Mouse (Mus musculus) limb, embryonic 13.5 days (tissue): ENCODE data around the gene Myo18a. TPM values are rescaled to one million over a fixed set of nuclear protein-coding genes. Genes with fewer than 3 reads are reported as not detected.

Experiments used
- ATAC-seq: fragments of 200-750 bp; cut with Nextera tagmentation; 2 replicates; pipeline ENCODE4 v1.8.0; 2017; ENCODE audit warnings: low read depth, moderate number of reproducible peaks, moderate TSS enrichment; ENCODE audit not compliant: low FRiP score
- H3K27ac ChIP-seq: fragments of 300-500 bp; sonication (generic); 2 replicates; pipeline ENCODE4 v1.5.1; 2015; ENCODE audit warnings: inconsistent platforms, mild to moderate bottlenecking, moderate library complexity
- H3K27me3 ChIP-seq: fragments of 300-500 bp; sonication (generic); 2 replicates; pipeline ENCODE4 v1.6.1; 2015; ENCODE audit warnings: mild to moderate bottlenecking, inconsistent platforms
- H3K36me3 ChIP-seq: fragments of 300-500 bp; sonication (generic); 2 replicates; pipeline ENCODE4 v1.6.1; 2015; ENCODE audit warnings: inconsistent platforms, mild to moderate bottlenecking, moderate library complexity
- H3K4me1 ChIP-seq: fragments of 300-500 bp; sonication (generic); 2 replicates; pipeline ENCODE4 v1.6.1; 2015; ENCODE audit warnings: inconsistent platforms
- H3K4me2 ChIP-seq: fragments of 300-500 bp; sonication (generic); replicated peaks from 2 replicates; pipeline ENCODE4 v1.6.1; 2015; ENCODE audit warnings: inconsistent platforms, mild to moderate bottlenecking, moderate library complexity
- H3K4me3 ChIP-seq: fragments of 300-500 bp; sonication (generic); 2 replicates; pipeline ENCODE4 v1.5.1; 2015; ENCODE audit warnings: moderate library complexity, mild to moderate bottlenecking, inconsistent platforms
- H3K9ac ChIP-seq: fragments of 300-500 bp; sonication (generic); 2 replicates; pipeline ENCODE4 v1.6.1; 2015; ENCODE audit warnings: mild to moderate bottlenecking, inconsistent platforms
- H3K9me3 ChIP-seq: fragments of 300-500 bp; sonication (generic); 2 replicates; pipeline ENCODE4 v1.6.1; 2016; ENCODE audit warnings: inconsistent platforms
- WGBS: fragments of 180-500 bp; shearing (Covaris S2); methylation state at CpG from one replicate; pipeline ENCODE4 v1.1.7; 2015; 5-methylcytosine and 5-hydroxymethylcytosine counted together
- polyA plus RNA-seq: library from polyadenylated mRNA; unstranded; fragments of >200 nt; fragmentation: Nextera tagmentation; extraction: Ambion mirVana; gene quantifications from 2 replicates; pipeline ENCODE4 v1.2.1, GENCODE M21; 2015

Myo18a gene
- polyA plus RNA-seq, 1 experiment from 2014 or later, result 40.5 TPM

DNA sequence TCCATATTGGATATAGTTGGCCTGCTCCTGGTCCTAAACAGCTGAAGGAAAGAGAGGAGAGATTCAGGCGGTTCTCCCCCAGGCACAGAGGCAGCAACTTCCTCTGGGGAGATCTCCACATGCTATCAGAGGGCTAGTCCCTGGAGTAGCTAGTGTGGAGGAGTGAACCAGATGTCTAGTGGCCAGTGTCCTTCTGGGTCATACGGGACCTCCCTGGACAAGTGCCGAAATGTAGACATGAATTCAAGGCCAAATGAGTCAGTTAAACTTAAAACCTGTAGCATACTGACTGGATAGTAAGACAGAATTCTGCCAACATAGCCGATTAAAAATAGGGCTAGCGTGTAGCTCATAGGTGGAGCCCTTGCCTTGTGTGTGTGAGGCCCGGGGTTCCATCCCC lies 43.8 kb downstream of the Myo18a start:
- Histone ChIP-seq H3K9ac (no peak overlapping the region), H3K4me1 (0 out of 2 replicates have a peak, but pooled peaks cover 6% of the 10 kb centered on the region), H3K4me2 (no peak overlapping the region), H3K36me3 (peaks cover under 1% of the 10 kb centered on the region; the same call in 1 of the 2 replicates), H3K27ac (no peak overlapping the region), H3K9me3 (no peaks in the 10 kb centered on the region), H3K27me3 (no peaks in the 10 kb centered on the region), H3K4me3 (no peak overlapping the region)
- ATAC-seq, result no peak
- WGBS, result 86% methylated on average over 6 of the region's 6 CpGs

GRCm38 (mm10) chr11:77808051-77808465 lies 45.0 kb downstream of the Myo18a start:
- no peak overlapping the region for H3K4me3 ChIP-seq
- no peak overlapping the region for H3K9ac ChIP-seq
- no peak for ATAC-seq
- no peak overlapping the region for H3K4me2 ChIP-seq
- H3K4me1 ChIP-seq, result 0 out of 2 replicates have a peak, but pooled peaks cover 6% of the 10 kb centered on the region
- no peak overlapping the region for H3K27ac ChIP-seq
- WGBS, result 44% methylated on average over 5 of the region's 5 CpGs
- H3K27me3 ChIP-seq, result no peaks in the 10 kb centered on the region
- H3K9me3 ChIP-seq, result no peaks in the 10 kb centered on the region
- peaks cover 11% of the 10 kb centered on the region for H3K36me3 ChIP-seq

DNA sequence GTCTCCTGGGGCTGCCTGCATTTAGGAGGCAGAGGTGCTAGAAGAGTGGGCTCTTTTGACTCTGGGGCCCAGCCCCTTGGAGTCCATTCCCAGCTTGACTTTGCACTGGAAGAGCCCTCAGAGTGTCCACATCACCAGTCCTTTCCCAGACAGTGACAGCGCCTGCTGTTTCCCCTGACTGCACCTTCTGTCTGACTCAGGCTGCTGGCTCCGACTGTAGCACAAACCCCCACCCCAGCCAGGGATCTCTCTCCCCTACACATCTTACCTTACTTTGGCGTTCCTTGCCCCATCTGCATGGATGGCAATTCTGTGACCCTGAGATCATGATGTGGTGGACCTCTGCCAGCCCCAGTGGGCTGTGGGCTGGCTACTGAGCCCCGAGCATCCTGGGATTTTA lies 46.2 kb downstream of the Myo18a start:
- Histone ChIP-seq H3K9ac (no peak overlapping the region), H3K4me1 (0 out of 2 replicates have a peak, but pooled peaks cover 6% of the 10 kb centered on the region), H3K27ac (no peak overlapping the region), H3K36me3 (peaks cover 11% of the 10 kb centered on the region), H3K9me3 (no peaks in the 10 kb centered on the region), H3K4me3 (no peak overlapping the region), H3K4me2 (no peak overlapping the region), H3K27me3 (no peaks in the 10 kb centered on the region)
- WGBS, result 82% methylated on average over 4 of the region's 4 CpGs
- no peak for ATAC-seq

GRCm38 (mm10) chr11:77810018-77810417 lies 47.0 kb downstream of the Myo18a start:
- Histone ChIP-seq H3K4me1 (0 out of 2 replicates have a peak, but pooled peaks cover 6% of the 10 kb centered on the region), H3K27me3 (no peaks in the 10 kb centered on the region), H3K9me3 (no peaks in the 10 kb centered on the region), H3K36me3 (peaks cover 11% of the 10 kb centered on the region), H3K9ac (no peak overlapping the region), H3K4me3 (no peak overlapping the region), H3K27ac (no peak overlapping the region), H3K4me2 (no peak overlapping the region)
- 89% methylated on average over 6 of the region's 6 CpGs for WGBS
- no peak for ATAC-seq

- H3K27me3 ChIP-seq, result no peaks in the 10 kb centered on the region
- ATAC-seq, result no peak
- no peak overlapping the region for H3K4me2 ChIP-seq
- H3K4me1 ChIP-seq, result no peaks in the 10 kb centered on the region
- H3K9me3 ChIP-seq, result no peaks in the 10 kb centered on the region
- H3K36me3 ChIP-seq, result peaks cover 27% of the 10 kb centered on the region
- no peak overlapping the region for H3K4me3 ChIP-seq
- WGBS, result 82% methylated on average over 2 of the region's 2 CpGs
- H3K9ac ChIP-seq, result no peak overlapping the region
- no peak overlapping the region for H3K27ac ChIP-seq
Observed at GRCm38 (mm10) chr11:77813969-77814368, 50.9 kb downstream of the Myo18a start.

DNA sequence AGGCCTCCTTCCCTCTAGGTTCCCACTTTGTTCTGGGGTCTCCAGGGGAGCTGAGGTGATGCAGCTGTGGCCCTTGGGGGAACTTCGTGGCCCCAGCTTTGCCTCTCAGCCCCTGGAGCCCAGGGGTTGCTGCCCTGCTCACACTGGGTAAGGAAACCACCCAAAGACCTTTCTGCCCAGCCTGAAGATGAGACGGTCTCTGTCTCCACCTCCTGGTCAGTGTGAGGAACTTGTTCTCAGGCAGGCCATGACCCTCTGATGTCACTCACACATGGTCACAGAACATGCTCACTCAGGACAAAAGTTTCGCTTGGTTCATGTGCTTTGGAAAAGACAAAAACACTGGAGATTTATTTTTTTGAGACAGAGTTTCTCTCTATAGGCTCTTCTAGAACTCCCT lies 53.0 kb downstream of the Myo18a start:
- Histone ChIP-seq H3K4me2 (no peak overlapping the region), H3K27me3 (no peaks in the 10 kb centered on the region), H3K4me1 (no peaks in the 10 kb centered on the region), H3K36me3 (peaks cover 45% of the 10 kb centered on the region), H3K9me3 (no peaks in the 10 kb centered on the region), H3K27ac (no peak overlapping the region), H3K4me3 (no peak overlapping the region), H3K9ac (no peak overlapping the region; the same call in 1 of the 2 replicates)
- 27% methylated on average over 3 of the region's 3 CpGs for WGBS
- 0 out of 2 replicates have a peak, but pooled peaks have one; percentile 54 for ATAC-seq

DNA sequence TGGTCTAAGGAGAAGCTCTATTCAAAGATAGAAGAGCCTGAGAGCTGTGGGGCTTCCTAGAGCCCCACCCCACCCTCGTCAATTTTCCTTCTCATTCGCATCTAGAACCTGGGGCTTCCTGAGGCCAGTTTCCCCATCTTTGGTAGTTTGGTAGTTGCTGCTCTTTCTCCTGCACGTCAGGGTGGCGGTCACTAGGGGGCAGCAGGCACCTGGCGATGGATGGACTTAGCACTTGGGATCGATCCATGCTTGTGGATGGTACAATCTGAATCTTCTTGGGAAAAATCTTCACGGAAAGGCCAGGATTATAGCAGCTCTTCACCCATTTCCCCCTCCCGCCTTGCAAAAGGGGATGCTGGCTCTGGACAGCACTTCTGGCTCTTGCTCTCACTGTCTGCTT lies 58.6 kb downstream of the Myo18a start:
- H3K9ac ChIP-seq, result no peak overlapping the region
- H3K36me3 ChIP-seq, result peaks cover 64% of the 10 kb centered on the region
- no peak for ATAC-seq
- 0 out of 2 replicates have a peak, but pooled peaks cover 6% of the 10 kb centered on the region for H3K4me1 ChIP-seq
- H3K9me3 ChIP-seq, result no peaks in the 10 kb centered on the region
- no peak overlapping the region for H3K27ac ChIP-seq
- H3K27me3 ChIP-seq, result no peaks in the 10 kb centered on the region
- no peak overlapping the region for H3K4me3 ChIP-seq
- H3K4me2 ChIP-seq, result no peak overlapping the region
- WGBS, result 17% methylated on average over 8 of the region's 8 CpGs

- 13% methylated on average over 7 of the region's 7 CpGs for WGBS
- H3K36me3 ChIP-seq, result peaks cover 63% of the 10 kb centered on the region
- no peak overlapping the region for H3K27ac ChIP-seq
- H3K9me3 ChIP-seq, result no peaks in the 10 kb centered on the region
- H3K4me3 ChIP-seq, result no peak overlapping the region
- H3K27me3 ChIP-seq, result no peaks in the 10 kb centered on the region
- 0 out of 2 replicates have a peak, but pooled peaks cover 6% of the 10 kb centered on the region for H3K4me1 ChIP-seq
- no peak overlapping the region for H3K4me2 ChIP-seq
- no peak for ATAC-seq
- no peak overlapping the region for H3K9ac ChIP-seq
Observed at GRCm38 (mm10) chr11:77822781-77823180, 59.7 kb downstream of the Myo18a start.

- WGBS, result under 1% methylated on average over 5 of the region's 5 CpGs
- no peak overlapping the region for H3K4me2 ChIP-seq
- no peaks in the 10 kb centered on the region for H3K27me3 ChIP-seq
- peaks cover 66% of the 10 kb centered on the region for H3K36me3 ChIP-seq
- no peaks in the 10 kb centered on the region for H3K9me3 ChIP-seq
- 0 out of 2 replicates have a peak, but pooled peaks cover 6% of the 10 kb centered on the region for H3K4me1 ChIP-seq
- H3K9ac ChIP-seq, result no peak overlapping the region
- no peak overlapping the region for H3K27ac ChIP-seq
- H3K4me3 ChIP-seq, result no peak overlapping the region
- no peak for ATAC-seq
Observed at GRCm38 (mm10) chr11:77825853-77826252, 62.8 kb downstream of the Myo18a start.

GRCm38 (mm10) chr11:77826311-77826710 lies 63.3 kb downstream of the Myo18a start:
- H3K4me1 ChIP-seq, result 0 out of 2 replicates have a peak, but pooled peaks cover 6% of the 10 kb centered on the region
- H3K4me3 ChIP-seq, result no peak overlapping the region
- peaks cover 66% of the 10 kb centered on the region for H3K36me3 ChIP-seq
- H3K4me2 ChIP-seq, result no peak overlapping the region
- WGBS, result 44% methylated on average over 3 of the region's 3 CpGs
- no peaks in the 10 kb centered on the region for H3K27me3 ChIP-seq
- ATAC-seq, result no peak
- no peaks in the 10 kb centered on the region for H3K9me3 ChIP-seq
- no peak overlapping the region for H3K27ac ChIP-seq
- no peak overlapping the region for H3K9ac ChIP-seq

DNA sequence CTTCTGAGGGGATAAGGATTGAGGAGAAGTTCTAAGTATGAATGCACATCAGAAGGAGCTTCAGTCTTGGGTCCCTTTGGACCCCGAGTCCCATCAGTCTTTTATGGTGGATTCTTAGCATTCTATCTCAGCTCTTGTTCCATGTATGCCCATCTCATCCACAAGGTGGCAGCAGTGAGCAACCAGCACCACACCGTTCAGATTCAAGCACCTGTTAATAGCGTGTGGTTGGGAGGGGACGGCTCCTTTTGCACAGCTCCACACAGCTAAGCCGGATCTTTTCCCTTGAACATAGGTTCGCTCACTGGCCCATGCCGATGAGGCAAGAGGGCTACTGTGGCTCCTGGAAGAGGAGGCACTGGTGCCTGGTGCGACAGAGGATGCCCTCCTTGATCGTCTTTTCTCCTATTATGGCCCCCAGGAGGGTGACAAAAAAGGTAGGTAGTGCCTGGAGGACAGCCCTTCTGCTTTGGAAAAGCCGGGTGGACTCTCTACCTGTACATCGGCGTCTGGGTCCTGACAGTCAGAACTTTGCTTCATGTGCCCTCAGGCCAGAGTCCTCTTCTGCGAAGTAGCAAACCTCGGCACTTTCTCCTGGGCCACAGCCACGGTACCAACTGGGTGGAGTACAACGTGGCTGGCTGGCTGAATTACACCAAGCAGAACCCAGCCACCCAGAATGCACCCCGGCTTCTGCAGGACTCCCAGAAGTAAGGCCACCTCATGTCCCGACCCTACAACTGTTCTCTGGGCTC lies 64.4 kb downstream of the Myo18a start:
- ATAC-seq, result no peak
- H3K9me3 ChIP-seq, result no peaks in the 10 kb centered on the region
- no peak overlapping the region for H3K4me3 ChIP-seq
- no peak overlapping the region for H3K27ac ChIP-seq
- no peak overlapping the region for H3K9ac ChIP-seq
- H3K4me1 ChIP-seq, result 0 out of 2 replicates have a peak, but pooled peaks cover 6% of the 10 kb centered on the region
- no peak overlapping the region for H3K4me2 ChIP-seq
- H3K27me3 ChIP-seq, result no peaks in the 10 kb centered on the region
- H3K36me3 ChIP-seq, result peaks cover 69% of the 10 kb centered on the region
- WGBS, result 55% methylated on average over 18 of the region's 18 CpGs

GRCm38 (mm10) chr11:77828163-77828562 lies 65.1 kb downstream of the Myo18a start:
- no peak for ATAC-seq
- Histone ChIP-seq H3K36me3 (peaks cover 74% of the 10 kb centered on the region), H3K4me2 (no peak overlapping the region), H3K4me3 (no peak overlapping the region), H3K4me1 (0 out of 2 replicates have a peak, but pooled peaks cover 6% of the 10 kb centered on the region), H3K9ac (no peak overlapping the region), H3K27me3 (no peaks in the 10 kb centered on the region), H3K9me3 (no peaks in the 10 kb centered on the region), H3K27ac (no peak overlapping the region)
- WGBS, result 84% methylated on average over 5 of the region's 5 CpGs
